Mouse (Mus musculus): ENCODE results near the gene Gm44503.

The Gm44503 gene

DNA sequence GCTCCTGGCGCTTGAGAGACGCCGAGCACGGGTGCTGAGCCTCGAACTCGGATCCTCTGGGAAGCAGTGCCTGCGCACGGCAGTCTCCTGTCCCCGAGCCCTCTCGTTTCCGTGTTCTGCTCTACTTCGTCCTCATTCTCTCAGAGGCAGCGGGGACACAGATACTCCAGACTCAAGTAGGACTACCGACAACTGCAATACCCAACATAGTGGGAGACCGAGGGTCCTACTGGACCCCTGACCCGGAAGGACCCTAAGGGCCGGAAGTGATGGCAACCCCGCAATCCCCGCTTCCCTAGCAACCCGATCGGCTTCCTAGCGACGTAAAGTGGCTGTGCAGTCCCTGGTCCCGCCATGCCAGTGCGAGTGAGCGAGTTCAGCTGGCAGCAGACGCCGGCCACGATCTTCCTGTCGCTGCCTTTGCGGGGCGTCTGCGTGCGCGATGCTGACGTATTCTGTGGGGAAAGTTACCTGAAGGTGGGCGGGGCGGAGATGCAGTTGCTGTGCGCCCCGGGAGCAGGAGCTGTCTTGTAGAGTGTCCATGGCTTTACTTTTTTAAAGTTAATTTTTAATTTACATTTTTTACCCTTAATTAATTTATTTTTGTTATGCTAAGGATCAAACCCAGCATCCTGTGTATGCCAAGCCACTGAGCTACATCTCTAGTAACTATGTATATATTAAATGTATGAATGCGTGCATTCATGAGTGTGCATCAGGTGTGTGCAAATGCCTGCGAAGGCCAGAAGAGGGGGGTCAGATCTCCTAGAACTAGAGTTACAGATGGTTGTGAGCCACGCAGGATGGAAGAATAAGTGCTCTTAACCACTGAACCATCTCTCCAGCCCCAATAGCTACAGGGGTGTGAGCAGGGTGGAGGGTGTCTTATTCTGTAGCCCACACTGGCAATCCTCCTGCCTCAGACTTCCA lies at the start of gene Gm44503, which contains the start of gene Dyx1c1:
Gene Gm44503 (plus strand): TSS at position 332 of the 930 bp plus-strand sequence.
Gene Dyx1c1 (plus strand): TSS at position 265 of the 930 bp plus-strand sequence.
- DNase-seq (ENCODE audit: low spot score), result peak; percentile 57

DNA sequence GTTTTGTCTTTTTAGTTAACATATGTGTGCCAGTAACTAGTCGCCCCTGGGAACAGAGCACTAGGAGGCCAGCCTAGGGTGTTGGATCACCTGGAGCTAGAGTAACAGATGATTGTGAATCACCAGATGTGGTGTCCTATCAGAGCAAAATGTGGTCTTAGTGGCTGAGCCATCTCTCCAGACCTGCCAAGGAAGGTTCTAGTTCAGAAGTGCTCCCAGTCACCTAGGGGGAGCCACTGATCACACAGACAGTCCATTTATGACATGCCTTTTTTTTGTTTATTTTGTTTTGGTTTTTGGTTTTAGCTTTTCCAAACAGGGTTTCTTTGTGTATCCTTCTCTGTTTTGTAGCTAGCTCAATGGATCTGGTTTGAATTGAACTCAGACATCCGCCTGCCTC lies 47.3 kb upstream of the Gm44503 start:
- DNase-seq (ENCODE audit: low spot score), result no peak

DNA sequence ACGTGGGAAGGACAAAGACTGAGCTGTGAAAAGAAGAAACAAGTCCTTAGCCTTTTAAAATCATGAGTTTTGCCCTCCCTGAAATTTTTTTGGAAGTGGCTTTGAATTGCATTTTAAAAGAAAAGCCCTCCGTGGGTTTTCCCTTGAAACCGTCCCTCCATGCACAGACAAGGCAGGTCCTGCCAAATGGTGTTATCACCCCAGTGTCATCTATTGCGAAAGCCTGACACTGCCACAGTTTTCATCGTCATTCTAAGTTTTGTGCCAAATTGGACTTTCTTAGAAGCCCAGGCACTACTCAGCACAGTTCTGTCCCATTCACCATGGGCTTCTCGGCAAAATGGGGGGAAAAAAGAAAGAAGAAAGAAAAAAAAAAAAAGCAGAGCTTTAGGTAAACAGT lies 45.1 kb upstream of the Gm44503 start:
- DNase-seq (ENCODE audit: low spot score), result no peak

DNA sequence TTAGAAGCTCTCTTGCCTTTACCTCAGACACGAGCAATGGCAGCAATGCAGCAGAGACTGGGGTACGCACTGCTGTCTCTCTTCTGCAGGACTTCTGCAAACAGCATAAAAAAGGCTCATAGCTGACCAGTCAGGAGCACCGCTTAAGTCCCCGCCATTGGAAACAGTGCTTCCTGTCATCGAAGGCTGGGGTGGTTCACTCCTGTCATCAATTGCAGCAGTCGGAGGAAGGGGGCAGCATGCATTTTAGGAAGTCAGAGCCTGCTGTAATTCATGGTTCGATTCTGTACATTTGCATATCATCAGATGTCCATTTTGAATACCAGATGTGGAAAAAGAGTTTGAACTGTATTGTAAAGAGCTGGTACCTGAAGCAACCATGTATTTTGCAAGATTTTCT lies 42.9 kb upstream of the Gm44503 start:
- no peak for DNase-seq (ENCODE audit: low spot score)

DNA sequence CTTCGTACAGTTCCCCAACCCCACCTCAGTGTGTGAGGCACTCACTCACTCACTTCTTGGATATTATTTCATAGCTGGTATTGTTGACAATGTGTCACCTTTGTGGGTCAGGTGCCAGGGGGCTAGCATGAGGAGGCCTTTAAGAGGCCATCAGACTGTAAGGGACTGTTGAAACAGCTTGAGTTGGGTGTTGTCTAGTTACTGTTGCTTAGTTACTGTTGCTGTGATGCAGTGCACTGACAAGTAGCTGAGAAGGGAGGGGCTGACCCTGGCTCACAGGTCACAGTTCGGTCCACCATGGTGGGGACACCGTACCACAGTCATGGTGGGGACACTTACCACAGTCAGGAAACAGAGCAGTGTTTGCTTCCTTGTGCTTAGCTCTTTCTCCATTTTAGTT lies 35.6 kb upstream of the Gm44503 start:
- DNase-seq (ENCODE audit: low spot score), result no peak

DNA sequence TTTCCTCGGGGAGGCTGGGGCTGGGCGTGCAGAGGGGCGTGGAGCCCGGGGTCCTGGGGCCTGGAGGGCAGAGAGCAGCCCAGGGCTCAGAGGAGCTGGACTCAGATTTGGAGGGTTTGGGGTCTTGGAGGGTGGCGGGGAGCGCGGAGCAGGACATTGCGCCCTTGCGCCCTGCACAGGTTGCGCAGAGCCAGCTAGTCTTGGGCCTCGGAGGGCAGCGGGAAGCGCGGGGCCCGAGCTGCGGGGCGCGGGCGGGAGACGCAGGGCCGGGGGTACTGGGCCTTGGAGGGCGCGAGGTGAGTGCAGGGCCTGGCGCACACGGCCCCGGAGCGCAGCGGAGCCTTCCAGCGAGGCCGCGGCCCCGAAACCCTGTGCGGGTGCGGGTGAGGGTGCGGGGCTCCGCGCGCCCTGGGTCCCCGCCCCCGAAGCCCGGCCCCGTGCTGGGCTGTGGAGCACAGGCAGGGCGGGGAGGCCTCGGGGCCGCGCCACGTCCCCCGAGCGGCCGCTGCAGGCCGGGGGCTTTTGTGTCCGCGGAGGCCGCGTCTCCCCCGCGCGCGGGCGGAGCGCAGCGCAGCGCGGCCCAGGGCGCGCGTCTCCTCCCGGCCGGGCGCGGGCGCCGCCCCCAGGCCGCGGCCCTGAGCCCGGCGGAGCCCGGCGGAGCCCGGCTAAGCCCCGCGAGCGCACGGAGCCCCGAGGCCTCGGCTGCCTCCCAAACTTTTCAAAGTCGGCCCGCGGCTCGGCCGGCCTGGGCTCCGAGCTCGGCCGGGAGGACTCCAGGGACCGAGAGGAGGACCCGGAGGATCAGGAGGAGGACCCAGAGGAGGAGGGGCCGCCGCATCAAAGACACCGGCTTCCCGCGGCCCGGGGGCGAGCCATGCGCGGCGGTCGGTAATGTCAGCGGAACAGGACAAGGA lies 33.4 kb upstream of the Gm44503 start, which contains the start of gene Pygo1:
Gene Pygo1 (plus strand): TSS at position 625 of the 914 bp plus-strand sequence.
- peak; percentile 55 for DNase-seq (ENCODE audit: low spot score)

DNA sequence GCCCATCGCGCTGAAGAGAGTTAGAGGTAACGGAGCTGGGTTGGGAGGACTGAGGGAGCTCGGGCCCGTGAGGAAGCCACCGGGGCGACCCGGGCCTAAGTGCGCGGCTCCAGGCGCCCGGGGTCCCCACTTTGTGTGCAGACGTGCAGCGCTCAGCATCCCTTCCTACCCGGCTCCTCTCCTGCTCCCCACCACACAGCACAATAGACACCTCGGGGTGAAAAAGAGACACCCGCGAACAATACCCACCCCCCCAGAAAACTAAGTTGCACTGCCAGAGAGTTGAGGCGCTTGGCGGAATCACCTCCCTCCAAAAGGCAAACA lies 32.8 kb upstream of the Gm44503 start:
- no peak for DNase-seq (ENCODE audit: low spot score)

DNA sequence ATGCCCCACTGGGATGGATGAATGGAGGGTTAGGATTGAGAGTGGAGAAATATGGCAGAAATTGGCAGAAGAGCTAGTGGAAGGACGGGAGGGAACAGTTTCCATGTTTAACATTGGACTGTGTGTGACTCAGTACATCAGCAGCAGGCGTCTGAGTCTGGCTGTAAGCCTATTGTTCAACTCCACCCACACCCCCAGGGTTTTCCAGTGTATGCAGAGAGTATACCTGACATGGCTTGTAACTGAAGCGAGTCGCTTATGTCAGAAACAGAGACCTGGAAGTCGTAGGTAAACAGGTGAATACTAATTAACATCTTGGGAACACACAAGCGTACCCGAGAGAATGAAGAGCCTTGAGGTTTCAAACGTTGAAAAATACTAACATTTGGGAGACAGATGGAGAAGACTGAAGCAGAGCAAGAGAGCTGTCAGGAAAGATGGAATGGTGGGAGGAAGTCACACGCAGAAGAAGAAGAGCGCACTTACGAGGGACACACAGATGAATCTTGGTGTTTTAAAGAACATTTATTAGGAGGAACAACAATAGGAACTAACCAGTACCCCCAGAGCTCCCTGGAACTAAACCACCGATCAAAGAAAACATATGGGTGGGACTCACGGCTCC lies 27.4 kb upstream of the Gm44503 start:
- no peak for DNase-seq (ENCODE audit: low spot score)

DNA sequence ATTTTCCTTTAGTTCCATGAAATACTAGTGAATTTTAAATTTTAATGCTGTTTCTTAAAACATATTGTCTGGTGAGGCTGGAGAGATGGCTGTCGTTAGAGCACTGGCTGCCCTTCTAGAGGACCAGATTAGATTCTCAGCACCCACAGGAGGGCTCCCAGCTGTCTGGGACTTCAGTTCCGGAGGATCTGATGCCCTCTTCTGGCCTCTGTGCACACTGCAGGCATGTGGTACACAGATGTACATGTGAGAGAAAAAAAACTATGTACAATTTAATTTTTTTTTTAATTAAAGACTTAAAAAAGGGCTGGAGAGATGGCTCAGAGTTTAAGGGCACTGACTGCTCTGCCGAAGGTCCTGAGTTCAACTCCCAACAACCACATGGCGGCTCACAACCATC lies 23.3 kb upstream of the Gm44503 start:
- no peak for DNase-seq (ENCODE audit: low spot score)

DNA sequence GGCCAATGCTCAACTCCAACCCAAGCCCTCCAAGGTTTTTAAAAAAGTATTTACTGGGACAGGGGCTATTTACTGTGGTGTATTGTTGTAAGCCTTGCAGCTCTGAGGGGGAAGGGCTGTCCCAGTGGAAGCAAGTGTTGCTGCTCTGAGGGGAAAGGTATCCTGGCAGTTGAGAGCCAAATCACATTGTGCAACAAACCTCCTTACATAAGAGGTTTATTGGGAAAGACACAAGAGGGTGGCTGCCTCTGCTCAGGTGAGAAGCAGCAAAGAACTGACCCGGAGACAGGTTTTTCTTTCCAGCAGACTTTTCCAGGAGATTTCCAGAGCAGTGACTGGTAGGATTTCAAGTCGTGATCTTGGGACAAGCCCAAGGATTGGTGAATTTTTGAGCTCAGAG lies 22.4 kb upstream of the Gm44503 start:
- DNase-seq (ENCODE audit: low spot score), result no peak

DNA sequence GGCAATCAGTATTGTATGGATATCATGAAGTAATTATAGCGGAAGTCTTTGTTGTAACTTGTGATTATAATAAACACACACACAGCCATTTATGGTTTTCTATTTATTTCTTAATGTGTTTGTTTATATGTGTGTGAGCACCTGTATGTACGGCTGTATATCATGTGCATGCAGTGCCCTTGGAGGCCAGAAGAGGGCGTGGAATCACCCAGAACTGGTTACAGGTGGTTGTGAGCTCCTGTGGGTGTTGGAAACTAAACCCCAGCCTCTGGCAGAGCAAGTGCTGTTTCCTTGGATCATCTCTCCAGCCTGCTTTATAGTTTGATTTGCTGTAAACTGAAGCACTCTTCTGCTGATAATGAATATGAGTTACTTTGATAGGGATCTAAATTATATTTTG lies 15.2 kb upstream of the Gm44503 start:
- no peak for DNase-seq (ENCODE audit: low spot score)

DNA sequence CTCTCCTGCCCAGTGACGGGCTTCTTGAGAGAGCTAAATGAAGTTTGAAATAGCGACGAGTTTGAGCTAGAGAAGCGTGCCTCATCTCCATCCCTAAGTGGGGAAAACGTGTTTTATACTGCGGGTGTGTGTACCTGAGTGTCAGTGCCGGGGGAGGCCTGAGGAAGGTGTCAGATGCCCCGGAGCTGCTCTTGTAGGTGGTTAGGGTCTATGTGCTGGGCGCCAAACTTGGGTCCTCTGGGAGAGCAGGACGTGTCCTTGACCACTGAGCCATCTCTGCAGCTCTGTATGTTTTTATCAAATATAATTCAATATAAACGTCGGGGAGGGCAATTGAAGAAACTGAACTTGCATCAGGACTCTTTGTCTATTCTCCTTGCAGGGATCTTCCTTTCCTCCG lies 14.4 kb upstream of the Gm44503 start:
- no peak for DNase-seq (ENCODE audit: low spot score)

DNA sequence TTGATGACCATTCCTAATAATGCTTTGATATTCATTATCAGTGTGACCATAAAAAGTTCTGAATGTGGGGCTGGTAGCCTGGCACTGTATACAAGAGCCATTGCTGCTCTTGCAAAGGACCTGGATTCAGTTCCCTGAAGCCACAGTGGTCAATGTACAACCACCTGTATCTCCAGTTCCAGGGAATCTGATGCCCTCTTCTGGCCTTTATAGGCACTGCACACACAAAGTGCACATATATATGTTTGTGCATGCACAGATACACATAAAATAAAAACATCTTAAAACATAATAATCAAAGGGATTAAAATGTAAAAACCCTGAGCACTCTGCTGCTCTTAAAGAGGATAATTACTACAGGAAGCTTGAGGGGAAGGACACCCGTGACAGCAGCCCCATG lies 11.6 kb upstream of the Gm44503 start:
- DNase-seq (ENCODE audit: low spot score), result no peak

DNA sequence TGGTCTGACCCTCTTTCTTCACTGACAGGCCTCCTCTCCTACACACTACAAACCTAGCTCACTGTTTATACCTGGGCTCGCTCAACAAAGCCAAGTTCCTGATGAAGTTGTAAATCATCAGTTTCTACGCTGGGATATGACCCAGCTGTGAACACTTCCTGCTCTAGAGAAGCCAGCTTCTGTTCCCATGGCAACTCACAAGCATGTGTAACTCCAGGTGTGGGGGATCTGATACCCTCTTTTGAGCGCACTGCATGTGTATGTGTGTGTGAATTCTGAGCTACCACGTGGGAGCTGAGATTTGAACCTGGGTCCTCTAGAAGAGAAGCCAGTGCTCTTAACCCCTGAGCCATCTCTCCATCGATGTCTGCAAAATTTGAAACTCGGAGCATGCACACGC lies 9.1 kb upstream of the Gm44503 start:
- DNase-seq (ENCODE audit: low spot score), result no peak

DNA sequence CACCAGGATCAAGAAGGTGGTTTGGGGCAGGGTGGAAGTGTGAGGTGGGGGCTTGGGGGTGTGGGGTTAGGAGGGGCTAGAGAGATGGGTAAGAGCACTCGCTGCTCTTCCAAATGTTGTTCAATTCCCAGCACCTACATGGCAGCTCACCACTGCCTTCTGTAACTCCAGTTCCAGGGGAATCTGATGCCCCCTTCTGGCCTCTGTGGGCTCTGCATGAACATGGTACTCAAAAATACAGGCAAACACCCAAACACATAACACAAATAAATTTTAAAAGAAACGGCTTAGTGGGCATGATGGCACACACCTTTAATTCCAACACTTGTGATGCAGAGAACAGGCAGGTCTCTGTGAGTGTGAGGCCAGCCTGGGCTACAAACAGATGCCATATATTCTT lies 3.9 kb upstream of the Gm44503 start:
- no peak for DNase-seq (ENCODE audit: low spot score)

DNA sequence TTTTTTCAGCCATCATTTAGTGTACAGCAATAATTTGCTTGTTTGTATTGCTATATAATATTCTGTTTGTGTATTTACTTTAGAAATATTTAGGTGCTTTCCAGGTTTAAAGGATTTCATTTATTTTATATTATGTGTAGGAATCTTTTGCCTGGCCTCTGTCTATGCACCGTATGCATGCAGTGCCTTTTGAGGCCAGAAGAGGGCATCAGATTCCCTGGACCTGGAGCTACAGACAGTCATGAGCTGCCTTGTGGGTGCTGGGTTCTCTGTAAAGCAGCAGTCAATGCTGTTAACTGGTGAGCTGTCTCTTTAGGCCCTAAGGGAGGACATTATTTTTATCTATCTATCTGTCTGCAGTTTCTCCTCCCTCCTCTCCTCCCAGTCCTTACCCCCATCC lies 3.1 kb upstream of the Gm44503 start:
- DNase-seq (ENCODE audit: low spot score), result peak; percentile 26

DNA sequence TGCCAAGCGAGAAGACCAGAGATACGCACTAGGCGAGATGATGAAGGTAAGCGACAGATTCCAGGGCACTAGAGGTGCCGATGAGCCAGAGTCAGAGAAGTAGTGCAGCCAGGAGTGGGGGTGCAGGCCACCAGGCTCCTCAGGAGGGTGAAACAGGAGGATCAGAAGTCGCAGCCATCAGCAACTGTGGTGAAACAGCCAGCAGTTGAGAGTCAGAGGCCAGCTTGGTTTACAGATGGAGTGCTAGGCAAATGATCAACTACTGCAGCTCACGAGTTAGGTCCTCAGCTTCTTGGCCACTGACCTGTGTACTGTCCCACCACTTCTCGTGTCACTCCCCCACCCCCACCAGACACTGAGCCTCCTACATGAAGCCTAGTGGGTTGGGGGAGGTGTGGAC lies 2.7 kb downstream of the Gm44503 start:
- DNase-seq (ENCODE audit: low spot score), result no peak

DNA sequence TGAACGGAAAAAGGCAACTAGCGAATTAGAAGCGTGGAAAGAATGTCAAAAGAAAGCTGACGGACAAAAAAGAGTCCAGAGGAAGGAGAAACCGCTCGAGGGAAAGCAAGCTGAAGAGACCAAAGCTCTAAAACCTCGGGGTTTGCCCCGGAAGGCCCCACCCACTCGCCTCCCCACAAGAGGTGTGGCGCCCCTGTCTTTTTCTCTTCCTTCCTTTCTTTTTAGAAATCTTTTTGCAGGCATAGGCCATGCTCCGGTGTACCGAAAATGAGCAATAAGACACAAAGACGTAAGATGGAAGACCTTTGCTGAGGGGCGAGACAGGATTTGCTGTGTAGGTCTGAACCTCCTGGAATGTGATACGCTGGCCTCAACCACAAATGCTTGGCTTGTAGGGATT lies 3.3 kb downstream of the Gm44503 start:
- no peak for DNase-seq (ENCODE audit: low spot score)

DNA sequence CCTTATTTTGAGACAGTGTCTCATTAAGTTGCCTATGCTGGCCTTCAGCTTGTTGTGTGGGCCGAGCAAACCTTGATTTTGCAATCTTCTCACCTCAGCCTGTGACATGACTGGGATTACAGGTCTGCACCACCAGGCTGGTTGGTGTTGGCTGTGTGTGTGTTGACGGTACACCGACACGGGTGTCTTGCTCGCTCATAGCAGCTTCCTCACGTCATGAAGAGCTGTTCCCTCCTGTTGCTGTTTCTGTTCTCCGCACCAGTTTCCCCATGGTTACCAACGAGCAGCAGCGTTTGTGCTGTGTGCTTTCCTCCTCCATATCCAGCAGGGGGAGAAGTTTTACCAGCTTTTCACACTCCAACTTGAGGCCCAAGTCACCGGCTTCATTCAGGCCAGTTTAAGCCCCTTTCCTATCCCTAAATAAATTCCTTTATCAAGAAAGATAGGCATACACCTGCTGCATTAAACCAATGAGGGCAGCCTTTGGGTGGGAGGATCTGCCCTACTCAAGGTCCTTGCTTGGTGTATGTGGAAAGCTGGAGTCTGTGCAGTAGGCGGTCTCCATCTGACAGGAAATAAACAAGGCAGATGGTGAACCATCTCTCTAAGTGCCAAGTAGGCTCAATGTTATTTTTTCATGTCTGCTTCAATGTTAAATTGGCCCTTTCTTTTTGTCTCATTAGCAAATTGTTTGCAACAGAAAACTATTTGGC lies 9.9 kb downstream of the Gm44503 start:
- DNase-seq (ENCODE audit: low spot score), result peak; percentile 29

DNA sequence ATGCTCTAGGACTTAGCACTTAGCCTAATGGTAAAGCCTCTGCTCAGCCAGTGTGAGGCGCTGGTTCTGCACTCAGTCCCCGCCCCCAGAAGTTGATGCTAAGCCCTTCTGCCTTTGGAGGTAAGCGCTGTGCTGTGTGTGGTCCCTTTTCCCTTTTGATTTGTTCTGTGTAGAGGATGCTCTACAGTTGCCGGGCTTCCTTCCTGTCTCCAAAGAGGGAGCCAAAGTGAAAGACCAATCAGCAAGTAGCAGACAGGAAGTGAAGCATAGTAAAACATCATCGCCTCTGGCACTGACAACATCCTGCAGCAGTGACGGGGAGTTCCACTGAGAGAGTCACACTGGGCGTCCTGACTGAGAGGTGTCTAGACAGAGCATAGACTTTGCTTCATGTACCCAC lies 11.2 kb downstream of the Gm44503 start:
- no peak for DNase-seq (ENCODE audit: low spot score)

DNA sequence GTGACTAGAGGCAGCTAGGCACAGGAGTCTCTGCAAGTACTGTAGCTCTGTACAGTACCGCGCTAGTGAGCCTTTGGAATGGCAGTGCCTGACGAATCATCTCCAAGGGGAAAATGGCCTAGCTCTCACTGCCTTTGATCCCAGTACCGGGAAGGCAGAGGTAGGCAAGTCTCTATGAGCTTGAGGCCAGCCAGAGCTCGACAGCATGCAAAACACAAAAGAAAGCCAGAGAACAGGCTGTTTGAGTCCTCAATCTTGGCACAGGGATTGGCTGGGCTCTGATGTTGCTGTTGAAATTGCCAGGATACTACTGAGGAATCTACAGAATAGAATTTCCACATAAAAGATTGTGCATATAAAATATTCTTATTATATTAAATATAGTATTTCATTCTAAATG lies 13.8 kb downstream of the Gm44503 start:
- no peak for DNase-seq (ENCODE audit: low spot score)

DNA sequence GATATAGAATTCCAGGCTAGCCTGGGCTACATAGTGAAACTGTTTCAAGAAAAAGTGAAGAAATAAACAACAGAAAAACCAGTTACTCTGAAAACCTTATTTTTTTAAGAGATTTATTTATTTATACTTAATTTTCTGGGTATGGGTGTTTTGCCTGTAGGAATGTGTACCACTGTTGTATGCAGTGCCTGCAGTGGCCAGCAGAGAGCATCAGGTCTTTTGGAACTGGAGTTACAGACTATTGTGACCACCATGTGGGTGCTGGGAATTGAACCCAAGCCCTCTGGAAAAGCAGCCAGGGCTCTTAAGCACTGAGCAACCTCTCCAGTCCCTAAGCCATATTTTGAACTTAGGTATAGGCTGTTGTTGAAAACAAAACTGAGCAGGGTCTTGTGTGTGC lies 14.3 kb downstream of the Gm44503 start:
- DNase-seq (ENCODE audit: low spot score), result no peak
